Mouse (Mus musculus) spleen, adult 2 months (tissue): Measurements from ENCODE around the gene Osbp2.

ENCODE experiments used
- CTCF ChIP-seq: fragments of 200-500 bp; IDR thresholded peaks from 2 replicates; pipeline ENCODE4 v1.5.1; 2011; ENCODE audit warnings: mild to moderate bottlenecking, inconsistent platforms; ENCODE audit not compliant: insufficient read depth, insufficient read length, insufficient replicate concordance; ENCODE audit errors: extremely low read depth
- POLR2A ChIP-seq: fragments of 200-500 bp; IDR thresholded peaks from 2 replicates; pipeline ENCODE4 v1.6.1; 2011; ENCODE audit warnings: low read depth, low read length, inconsistent platforms

DNA sequence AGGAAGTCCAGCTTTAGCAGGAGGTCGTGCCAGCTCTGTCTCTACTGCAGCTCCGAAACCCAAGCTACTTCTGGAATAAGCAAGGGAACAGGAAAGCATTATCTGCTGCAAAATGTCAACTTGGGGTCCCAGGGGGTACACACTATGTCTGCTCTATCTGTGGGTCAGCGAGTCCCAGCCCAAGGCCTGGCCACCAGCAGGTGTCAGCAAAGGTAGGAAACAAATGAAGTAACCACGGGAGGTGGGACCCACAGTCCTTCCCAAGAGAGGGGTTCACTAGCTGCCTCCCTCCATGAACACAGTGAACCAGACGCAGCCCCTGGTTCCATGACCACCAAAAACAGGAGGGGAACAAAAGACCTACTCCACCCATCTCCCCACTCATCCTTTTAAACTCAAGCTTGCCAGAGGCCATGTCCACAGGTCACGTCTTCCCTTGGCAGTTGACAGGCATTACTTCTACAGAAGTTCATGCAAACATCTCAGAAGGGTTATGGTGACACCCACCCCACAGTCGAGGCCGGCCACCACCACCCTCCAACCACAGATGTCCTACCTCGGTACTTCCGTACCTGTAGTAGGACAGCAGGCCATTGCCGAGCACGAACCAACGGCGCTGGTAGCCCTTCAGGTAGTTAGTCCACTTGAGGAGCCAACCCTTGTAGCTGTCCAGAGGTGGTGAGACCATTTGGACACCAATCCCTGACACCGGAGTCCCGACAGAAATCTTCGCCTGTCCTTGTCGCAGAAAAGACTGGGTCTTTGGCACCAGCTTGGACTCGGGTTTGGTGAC is 846 bp downstream of the Osbp2 start:
- TF ChIP-seq POLR2A (no peak), CTCF (no peak)
